Mouse (Mus musculus) embryonic facial prominence, embryonic 10.5 days (tissue): ENCODE measurements around the gene Eomes. TPM values are rescaled to one million over a fixed set of nuclear protein-coding genes. Genes with fewer than 3 reads are reported as not detected.

Experiments used
- DNase-seq: peaks from one replicate; pipeline ENCODE4 v3.0.0-alpha.2; 2017; ENCODE audit warnings: low spot score
- H3K27ac ChIP-seq: fragments of 300-500 bp; sonication (generic); replicated peaks from 2 replicates; pipeline ENCODE4 v1.5.1; 2016; ENCODE audit warnings: mild to moderate bottlenecking
- H3K27me3 ChIP-seq: fragments of 300-500 bp; sonication (generic); replicated peaks from 2 replicates; pipeline ENCODE4 v1.6.1; 2016; ENCODE audit warnings: low read depth, mild to moderate bottlenecking; ENCODE audit not compliant: poor library complexity, severe bottlenecking
- H3K36me3 ChIP-seq: fragments of 300-500 bp; sonication (generic); replicated peaks from 2 replicates; pipeline ENCODE4 v1.6.1; 2016; ENCODE audit warnings: mild to moderate bottlenecking, moderate library complexity
- H3K4me1 ChIP-seq: fragments of 300-500 bp; sonication (generic); 2 replicates; pipeline ENCODE4 v1.6.1; 2016
- H3K4me3 ChIP-seq: fragments of 300-500 bp; sonication (generic); 2 replicates; pipeline ENCODE4 v1.5.1; 2016; ENCODE audit warnings: mild to moderate bottlenecking, moderate library complexity
- H3K9me3 ChIP-seq: fragments of 300-500 bp; sonication (generic); 2 replicates; pipeline ENCODE4 v1.6.1; 2016; ENCODE audit warnings: mild to moderate bottlenecking
- WGBS: fragments of 180-500 bp; shearing (Covaris S2); methylation state at CpG from one replicate; pipeline ENCODE4 v1.1.7; 2016; 5-methylcytosine and 5-hydroxymethylcytosine counted together
- polyA plus RNA-seq: library from polyadenylated mRNA; unstranded; fragments of >200 nt; fragmentation: Nextera tagmentation; extraction: Ambion mirVana; gene quantifications from 2 replicates; pipeline ENCODE4 v1.2.1, GENCODE M21; 2016

Gene Eomes
- polyA plus RNA-seq, 1 experiment from 2014 or later: 0.36 TPM

GRCm38 (mm10) chr9:118489579-118490019 lies 11.6 kb downstream of the Eomes start:
- DNase-seq: peak; percentile 87
- no peaks in the 10 kb centered on the region for H3K36me3 ChIP-seq
- H3K27ac ChIP-seq: no peak overlapping the region
- 1% methylated on average over 16 of the region's 16 CpGs for WGBS
- peaks cover 26% of the 10 kb centered on the region for H3K4me1 ChIP-seq
- H3K4me3 ChIP-seq: peak overlapping the region; percentile 46
- no peaks in the 10 kb centered on the region for H3K9me3 ChIP-seq
- peaks cover 69% of the 10 kb centered on the region for H3K27me3 ChIP-seq

- Histone ChIP-seq H3K27me3 (peaks cover 53% of the 10 kb centered on the region), H3K27ac (no peak overlapping the region), H3K36me3 (no peaks in the 10 kb centered on the region), H3K4me1 (peaks cover 26% of the 10 kb centered on the region), H3K9me3 (no peaks in the 10 kb centered on the region), H3K4me3 (no peak overlapping the region)
- no peak for DNase-seq
- WGBS: 85% methylated on average over 4 of the region's 4 CpGs
These were observed 13.2 kb downstream of the Eomes start for GRCm38 (mm10) chr9:118491195-118491594.

- Histone ChIP-seq H3K27ac (no peak overlapping the region), H3K36me3 (no peaks in the 10 kb centered on the region), H3K9me3 (no peaks in the 10 kb centered on the region), H3K27me3 (peaks cover 34% of the 10 kb centered on the region), H3K4me3 (no peak overlapping the region), H3K4me1 (peaks cover 12% of the 10 kb centered on the region)
- WGBS: 90% methylated on average over 8 of the region's 8 CpGs
- DNase-seq: no peak
These were observed 15.1 kb downstream of the Eomes start for GRCm38 (mm10) chr9:118492932-118493698.

- Histone ChIP-seq H3K4me1 (peaks cover 3% of the 10 kb centered on the region), H3K27me3 (peaks cover 24% of the 10 kb centered on the region), H3K27ac (no peak overlapping the region), H3K9me3 (no peaks in the 10 kb centered on the region), H3K36me3 (no peaks in the 10 kb centered on the region), H3K4me3 (no peak overlapping the region)
- WGBS: 85% methylated on average over 5 of the region's 5 CpGs
- no peak for DNase-seq
These were observed 16.1 kb downstream of the Eomes start for GRCm38 (mm10) chr9:118494106-118494505.

DNA sequence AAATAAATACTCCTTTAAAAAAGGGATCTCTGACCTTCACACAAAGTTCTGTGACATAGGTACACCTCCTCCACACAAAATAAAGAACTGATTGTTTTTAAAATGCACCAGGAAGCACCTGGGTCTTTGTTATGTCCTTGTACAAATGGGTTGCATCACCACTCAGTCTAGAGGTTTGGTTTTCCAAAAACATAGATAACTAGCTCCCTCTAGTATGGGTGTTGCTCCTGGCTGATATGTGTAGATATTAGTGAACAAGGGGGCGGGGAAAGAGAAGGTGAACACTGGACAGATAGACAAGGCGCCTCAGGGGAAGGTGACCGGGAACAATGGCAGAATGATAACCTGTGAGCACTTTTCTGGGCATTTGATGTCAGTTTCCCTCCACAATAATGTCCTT lies 17.9 kb downstream of the Eomes start:
- Histone ChIP-seq H3K4me3 (no peak overlapping the region), H3K4me1 (no peaks in the 10 kb centered on the region), H3K9me3 (no peaks in the 10 kb centered on the region), H3K36me3 (no peaks in the 10 kb centered on the region), H3K27me3 (peaks cover 8% of the 10 kb centered on the region; the same call in 1 of the 2 replicates), H3K27ac (no peak overlapping the region)
- DNase-seq: no peak
- WGBS: 87% methylated on average over 3 of the region's 3 CpGs

- H3K9me3 ChIP-seq: no peaks in the 10 kb centered on the region
- DNase-seq: no peak
- no peaks in the 10 kb centered on the region for H3K4me1 ChIP-seq
- WGBS: 82% methylated on average over 3 of the region's 3 CpGs
- H3K27ac ChIP-seq: no peak overlapping the region
- no peaks in the 10 kb centered on the region for H3K27me3 ChIP-seq
- no peaks in the 10 kb centered on the region for H3K36me3 ChIP-seq
- H3K4me3 ChIP-seq: no peak overlapping the region
These were observed 18.9 kb downstream of the Eomes start for GRCm38 (mm10) chr9:118496952-118497351.

DNA sequence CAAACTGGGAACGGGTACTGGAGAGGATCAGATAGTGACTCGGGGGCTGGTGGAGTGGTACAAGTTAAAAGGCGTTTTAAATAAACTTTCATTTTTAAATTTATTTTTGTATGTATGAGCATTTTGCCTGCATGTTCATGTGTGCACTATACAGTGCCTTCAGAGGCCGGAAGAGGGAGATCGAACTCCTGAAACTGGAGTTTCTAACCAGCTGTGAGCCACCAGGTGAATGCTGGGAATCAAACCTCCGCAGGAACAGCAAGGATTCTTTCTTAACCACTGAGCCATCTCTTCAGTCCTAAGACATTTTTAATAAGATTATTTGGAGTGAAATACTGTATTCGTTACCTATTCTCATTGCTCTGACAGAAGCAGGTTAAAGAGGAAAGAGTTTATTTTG lies 20.0 kb downstream of the Eomes start:
- H3K36me3 ChIP-seq: no peaks in the 10 kb centered on the region
- H3K9me3 ChIP-seq: no peaks in the 10 kb centered on the region
- H3K27me3 ChIP-seq: no peaks in the 10 kb centered on the region
- WGBS: 76% methylated on average over 7 of the region's 7 CpGs
- H3K4me3 ChIP-seq: no peak overlapping the region
- no peak for DNase-seq
- no peak overlapping the region for H3K27ac ChIP-seq
- no peaks in the 10 kb centered on the region for H3K4me1 ChIP-seq

- DNase-seq: no peak
- Histone ChIP-seq H3K4me3 (no peak overlapping the region), H3K9me3 (no peaks in the 10 kb centered on the region), H3K27ac (no peak overlapping the region), H3K36me3 (no peaks in the 10 kb centered on the region), H3K4me1 (peaks cover 4% of the 10 kb centered on the region), H3K27me3 (no peaks in the 10 kb centered on the region)
- WGBS: 83% methylated on average over 6 of the region's 6 CpGs
These were observed 23.0 kb downstream of the Eomes start for GRCm38 (mm10) chr9:118500963-118501362.

- no peak overlapping the region for H3K4me3 ChIP-seq
- no peaks in the 10 kb centered on the region for H3K27me3 ChIP-seq
- H3K36me3 ChIP-seq: no peaks in the 10 kb centered on the region
- peaks cover 26% of the 10 kb centered on the region for H3K4me1 ChIP-seq
- no peak for DNase-seq
- 88% methylated on average over 3 of the region's 3 CpGs for WGBS
- no peaks in the 10 kb centered on the region for H3K9me3 ChIP-seq
- H3K27ac ChIP-seq: no peak overlapping the region
These were observed 26.6 kb downstream of the Eomes start for GRCm38 (mm10) chr9:118504656-118505055.

- H3K27ac ChIP-seq: peak within 1 kb of the TSS; percentile 91
- peaks cover 36% of the 10 kb centered on the region for H3K4me1 ChIP-seq
- H3K9me3 ChIP-seq: no peaks in the 10 kb centered on the region
- under 1% methylated on average over 43 of the region's 43 CpGs for WGBS
- DNase-seq: peak; percentile 93
- H3K27me3 ChIP-seq: no peaks in the 10 kb centered on the region
- H3K4me3 ChIP-seq: peak within 1 kb of the TSS; percentile 98
- no peaks in the 10 kb centered on the region; the same call in 1 of the 2 replicates for H3K36me3 ChIP-seq
These were observed 28.0 kb downstream of the Eomes start, which contains the start of gene Golga4 for GRCm38 (mm10) chr9:118506020-118506403. Golga4 (plus strand) TSS chr9:118506267.

DNA sequence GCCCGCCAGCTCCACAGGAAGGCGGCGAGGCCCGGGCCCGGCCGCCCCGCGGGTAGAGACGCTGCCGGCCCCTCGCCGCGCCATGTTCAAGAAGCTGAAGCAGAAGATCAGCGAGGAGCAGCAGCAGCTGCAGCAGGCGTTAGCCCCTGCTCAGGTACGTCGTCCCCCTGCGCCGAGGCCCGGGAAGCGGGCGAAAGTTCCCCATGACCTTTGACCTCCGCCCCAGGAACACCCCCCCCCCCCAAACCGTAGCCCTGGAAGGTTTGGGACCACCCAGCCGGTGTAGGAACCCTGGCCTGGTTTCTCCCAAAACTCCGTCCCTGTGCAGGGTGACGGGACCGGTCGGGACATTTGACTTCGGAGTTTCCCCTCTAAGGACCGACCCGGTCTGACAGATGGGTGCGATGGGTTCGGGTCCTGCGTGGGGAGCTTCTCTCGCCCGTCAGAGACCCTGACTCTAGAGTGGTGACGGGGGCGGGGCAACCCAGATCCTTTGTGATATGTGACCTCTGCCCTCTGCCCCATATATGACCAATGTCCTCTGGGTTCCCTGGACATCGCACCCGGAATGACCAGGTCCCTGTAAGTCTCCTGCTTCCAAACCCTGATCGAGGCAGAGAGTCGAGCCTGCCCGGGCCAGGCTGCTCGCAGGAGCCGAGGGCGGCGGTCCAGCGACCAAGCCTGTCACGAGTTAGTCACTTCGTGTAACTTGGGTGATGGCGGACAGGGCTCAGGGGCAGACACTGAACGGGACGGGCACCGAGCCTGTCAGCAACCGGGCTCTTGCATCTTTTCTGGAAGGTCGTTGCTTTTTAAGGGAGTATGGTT lies 28.6 kb downstream of the Eomes start:
- DNase-seq: peak; percentile 49
- WGBS: under 1% methylated on average over 57 of the region's 57 CpGs
- H3K27me3 ChIP-seq: no peaks in the 10 kb centered on the region
- H3K36me3 ChIP-seq: no peaks in the 10 kb centered on the region; the same call in 1 of the 2 replicates
- peak overlapping the region; percentile 91 for H3K27ac ChIP-seq
- H3K4me1 ChIP-seq: peaks cover 42% of the 10 kb centered on the region
- H3K9me3 ChIP-seq: no peaks in the 10 kb centered on the region
- H3K4me3 ChIP-seq: peak overlapping the region; percentile 98

DNA sequence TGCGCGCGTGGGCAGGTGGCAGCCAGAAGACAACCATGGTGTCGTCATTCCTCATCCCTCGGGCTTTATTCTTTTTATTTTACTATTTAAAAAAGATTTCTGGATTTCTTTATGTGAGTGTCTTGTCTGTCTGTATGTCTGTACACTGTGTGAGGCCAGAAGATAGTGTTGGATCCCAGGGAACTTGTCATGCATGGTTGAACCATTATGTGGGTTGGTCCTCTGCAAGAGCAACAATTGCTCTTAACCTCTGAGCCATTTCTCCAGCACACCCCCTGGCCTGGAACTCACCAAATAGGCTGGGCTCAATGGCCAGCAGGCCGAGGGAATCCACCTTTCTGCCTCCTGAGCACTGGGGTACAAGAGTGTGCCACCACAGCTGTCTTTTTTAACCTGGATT lies 29.5 kb downstream of the Eomes start:
- H3K4me3 ChIP-seq: peak overlapping the region; percentile 98
- peaks cover 42% of the 10 kb centered on the region for H3K4me1 ChIP-seq
- H3K27me3 ChIP-seq: no peaks in the 10 kb centered on the region
- DNase-seq: no peak
- no peak overlapping the region for H3K27ac ChIP-seq
- WGBS: 84% methylated on average over 6 of the region's 6 CpGs
- H3K9me3 ChIP-seq: no peaks in the 10 kb centered on the region
- H3K36me3 ChIP-seq: no peaks in the 10 kb centered on the region; the same call in 1 of the 2 replicates
